Mouse (Mus musculus) heart, embryonic 12.5 days (tissue): ENCODE measurements at regions not wholly inside any gene's neighbourhood (a gene's known extent, or its start where the extent isn't known, plus 50 kb on each side); places are given as distances from the start of the nearest gene placed in this dataset.

Experiments used
- ATAC-seq: fragments of 200-750 bp; cut with Nextera tagmentation; 2 replicates; pipeline ENCODE4 v1.8.0; 2017; ENCODE audit warnings: moderate TSS enrichment, moderate library complexity; ENCODE audit not compliant: insufficient number of reproducible peaks, low FRiP score
- H3K27ac ChIP-seq: fragments of 300-500 bp; sonication (generic); 2 replicates; pipeline ENCODE4 v1.5.1; 2016; ENCODE audit warnings: mild to moderate bottlenecking, moderate library complexity; ENCODE audit not compliant: poor library complexity, severe bottlenecking
- H3K27me3 ChIP-seq: fragments of 300-500 bp; sonication (generic); replicated peaks from 2 replicates; pipeline ENCODE4 v1.6.1; 2016; ENCODE audit warnings: mild to moderate bottlenecking, moderate library complexity
- H3K36me3 ChIP-seq: fragments of 300-500 bp; sonication (generic); 2 replicates; pipeline ENCODE4 v1.6.1; 2016; ENCODE audit warnings: mild to moderate bottlenecking, moderate library complexity
- H3K4me1 ChIP-seq: fragments of 300-500 bp; sonication (generic); replicated peaks from 2 replicates; pipeline ENCODE4 v1.6.1; 2016; ENCODE audit warnings: mild to moderate bottlenecking
- H3K4me2 ChIP-seq: fragments of 300-500 bp; sonication (generic); 2 replicates; pipeline ENCODE4 v1.6.1; 2016; ENCODE audit warnings: mild to moderate bottlenecking, moderate library complexity
- H3K4me3 ChIP-seq: fragments of 300-500 bp; sonication (generic); 2 replicates; pipeline ENCODE4 v1.5.1; 2016; ENCODE audit warnings: mild to moderate bottlenecking
- H3K9ac ChIP-seq: fragments of 300-500 bp; sonication (generic); 2 replicates; pipeline ENCODE4 v1.6.1; 2016; ENCODE audit warnings: mild to moderate bottlenecking, moderate library complexity
- H3K9me3 ChIP-seq: fragments of 300-500 bp; sonication (generic); replicated peaks from 2 replicates; pipeline ENCODE4 v1.6.1; 2016; ENCODE audit warnings: mild to moderate bottlenecking, moderate library complexity
- WGBS: fragments of 180-500 bp; shearing (Covaris S2); methylation state at CpG from one replicate; pipeline ENCODE4 v1.1.7; 2016; 5-methylcytosine and 5-hydroxymethylcytosine counted together

GRCm38 (mm10) chr11:45495246-45495645, 356.6 kb upstream of the Clint1 start:
- no peaks in the 10 kb centered on the region for H3K9me3 ChIP-seq
- no peaks in the 10 kb centered on the region for H3K4me1 ChIP-seq
- no peaks in the 10 kb centered on the region for H3K36me3 ChIP-seq
- H3K9ac ChIP-seq: no peak overlapping the region
- H3K27ac ChIP-seq: no peak overlapping the region
- H3K27me3 ChIP-seq: no peaks in the 10 kb centered on the region
- 30% methylated on average over 1 of the region's 1 CpGs for WGBS
- no peak for ATAC-seq
- H3K4me2 ChIP-seq: no peak overlapping the region
- H3K4me3 ChIP-seq: no peak overlapping the region

GRCm38 (mm10) chr11:45508566-45508965, 343.3 kb upstream of the Clint1 start:
- H3K27ac ChIP-seq: no peak overlapping the region
- ATAC-seq: no peak
- WGBS: 45% methylated on average over 4 of the region's 4 CpGs
- H3K27me3 ChIP-seq: no peaks in the 10 kb centered on the region
- H3K9ac ChIP-seq: no peak overlapping the region
- H3K4me3 ChIP-seq: no peak overlapping the region
- no peak overlapping the region for H3K4me2 ChIP-seq
- H3K4me1 ChIP-seq: no peaks in the 10 kb centered on the region
- H3K9me3 ChIP-seq: peaks cover 4% of the 10 kb centered on the region; the same call in 1 of the 2 replicates
- H3K36me3 ChIP-seq: no peaks in the 10 kb centered on the region

- no peak overlapping the region for H3K27ac ChIP-seq
- H3K4me3 ChIP-seq: no peak overlapping the region
- 53% methylated on average over 2 of the region's 2 CpGs for WGBS
- H3K36me3 ChIP-seq: no peaks in the 10 kb centered on the region
- no peak overlapping the region for H3K9ac ChIP-seq
- H3K9me3 ChIP-seq: peaks cover 4% of the 10 kb centered on the region; the same call in 1 of the 2 replicates
- H3K4me2 ChIP-seq: no peak overlapping the region
- no peaks in the 10 kb centered on the region for H3K4me1 ChIP-seq
- no peaks in the 10 kb centered on the region for H3K27me3 ChIP-seq
- no peak for ATAC-seq
Measured at GRCm38 (mm10) chr11:45509278-45509677, 342.6 kb upstream of the Clint1 start.

- 74% methylated on average over 10 of the region's 10 CpGs for WGBS
Measured at GRCm38 (mm10) chr11:45514415-45515271, 337.2 kb upstream of the Clint1 start.

GRCm38 (mm10) chr11:45524720-45525119, 327.1 kb upstream of the Clint1 start:
- Histone ChIP-seq H3K4me2 (no peak overlapping the region), H3K27me3 (no peaks in the 10 kb centered on the region), H3K27ac (no peak overlapping the region), H3K36me3 (no peaks in the 10 kb centered on the region), H3K9ac (no peak overlapping the region), H3K4me1 (peaks cover 9% of the 10 kb centered on the region; the same call in 1 of the 2 replicates), H3K4me3 (no peak overlapping the region), H3K9me3 (no peaks in the 10 kb centered on the region)
- ATAC-seq: no peak
- WGBS: 62% methylated on average over 6 of the region's 6 CpGs

More at GRCm38 (mm10) chr11:45514415-45515271, 337.2 kb upstream of the Clint1 start:
- peaks cover 4% of the 10 kb centered on the region; the same call in 1 of the 2 replicates for H3K9me3 ChIP-seq
- H3K9ac ChIP-seq: no peak overlapping the region
- ATAC-seq: no peak
- H3K27me3 ChIP-seq: no peaks in the 10 kb centered on the region
- no peak overlapping the region for H3K4me2 ChIP-seq
- no peak overlapping the region for H3K27ac ChIP-seq
- no peaks in the 10 kb centered on the region for H3K4me1 ChIP-seq
- no peaks in the 10 kb centered on the region for H3K36me3 ChIP-seq
- no peak overlapping the region for H3K4me3 ChIP-seq

GRCm38 (mm10) chr11:45531044-45531626, 320.7 kb upstream of the Clint1 start:
- Histone ChIP-seq H3K27ac (no peak overlapping the region), H3K4me2 (no peak overlapping the region), H3K36me3 (no peaks in the 10 kb centered on the region), H3K4me3 (no peak overlapping the region), H3K27me3 (no peaks in the 10 kb centered on the region), H3K9ac (no peak overlapping the region), H3K9me3 (no peaks in the 10 kb centered on the region), H3K4me1 (no peaks in the 10 kb centered on the region)
- ATAC-seq: no peak
- WGBS: 77% methylated on average over 9 of the region's 9 CpGs

- H3K27me3 ChIP-seq: no peaks in the 10 kb centered on the region
- H3K4me1 ChIP-seq: peaks cover 1% of the 10 kb centered on the region; the same call in 1 of the 2 replicates
- no peak overlapping the region for H3K4me3 ChIP-seq
- H3K36me3 ChIP-seq: no peaks in the 10 kb centered on the region
- no peak overlapping the region for H3K9ac ChIP-seq
- no peak overlapping the region for H3K4me2 ChIP-seq
- ATAC-seq: no peak
- 54% methylated on average over 7 of the region's 7 CpGs for WGBS
- H3K27ac ChIP-seq: no peak overlapping the region
- H3K9me3 ChIP-seq: no peaks in the 10 kb centered on the region
Measured at GRCm38 (mm10) chr11:45533402-45534056, 318.3 kb upstream of the Clint1 start.

- Histone ChIP-seq H3K9ac (no peak overlapping the region), H3K9me3 (no peaks in the 10 kb centered on the region), H3K4me1 (peaks cover 8% of the 10 kb centered on the region; the same call in 1 of the 2 replicates), H3K4me3 (no peak overlapping the region), H3K36me3 (no peaks in the 10 kb centered on the region), H3K4me2 (no peak overlapping the region), H3K27me3 (no peaks in the 10 kb centered on the region), H3K27ac (no peak overlapping the region)
- 53% methylated on average over 8 of the region's 8 CpGs for WGBS
- ATAC-seq: no peak
Measured at GRCm38 (mm10) chr11:45535501-45536025, 316.3 kb upstream of the Clint1 start.

GRCm38 (mm10) chr11:45538011-45538410, 313.8 kb upstream of the Clint1 start:
- Histone ChIP-seq H3K9me3 (no peaks in the 10 kb centered on the region), H3K36me3 (no peaks in the 10 kb centered on the region), H3K4me1 (peaks cover 8% of the 10 kb centered on the region; the same call in 1 of the 2 replicates), H3K4me3 (no peak overlapping the region), H3K9ac (no peak overlapping the region), H3K27ac (no peak overlapping the region), H3K27me3 (no peaks in the 10 kb centered on the region), H3K4me2 (no peak overlapping the region)
- 72% methylated on average over 7 of the region's 7 CpGs for WGBS
- no peak for ATAC-seq

- Histone ChIP-seq H3K9me3 (no peaks in the 10 kb centered on the region), H3K36me3 (no peaks in the 10 kb centered on the region), H3K4me3 (no peak overlapping the region), H3K4me2 (no peak overlapping the region), H3K4me1 (peaks cover 8% of the 10 kb centered on the region; the same call in 1 of the 2 replicates), H3K9ac (no peak overlapping the region), H3K27me3 (no peaks in the 10 kb centered on the region), H3K27ac (no peak overlapping the region)
- 0 out of 2 replicates have a peak, but pooled peaks have one; percentile 59 for ATAC-seq
- WGBS: 45% methylated on average over 4 of the region's 4 CpGs
Measured at GRCm38 (mm10) chr11:45539459-45539858, 312.4 kb upstream of the Clint1 start.

GRCm38 (mm10) chr11:45544531-45544930, 307.3 kb upstream of the Clint1 start:
- no peaks in the 10 kb centered on the region for H3K36me3 ChIP-seq
- no peak overlapping the region for H3K4me3 ChIP-seq
- no peak overlapping the region for H3K27ac ChIP-seq
- no peak for ATAC-seq
- H3K4me2 ChIP-seq: no peak overlapping the region
- H3K27me3 ChIP-seq: no peaks in the 10 kb centered on the region; the same call in 1 of the 2 replicates
- 50% methylated on average over 3 of the region's 3 CpGs for WGBS
- 0 out of 2 replicates have a peak, but pooled peaks cover 5% of the 10 kb centered on the region for H3K4me1 ChIP-seq
- no peak overlapping the region for H3K9ac ChIP-seq
- H3K9me3 ChIP-seq: no peaks in the 10 kb centered on the region
